Mouse (Mus musculus): ENCODE data around the gene Mrps35. TPM values are rescaled to one million over a fixed set of nuclear protein-coding genes. Genes with fewer than 3 reads are reported as not detected.

Gene Mrps35
- polyA plus RNA-seq, 1 experiment, result 9.4 TPM

DNA sequence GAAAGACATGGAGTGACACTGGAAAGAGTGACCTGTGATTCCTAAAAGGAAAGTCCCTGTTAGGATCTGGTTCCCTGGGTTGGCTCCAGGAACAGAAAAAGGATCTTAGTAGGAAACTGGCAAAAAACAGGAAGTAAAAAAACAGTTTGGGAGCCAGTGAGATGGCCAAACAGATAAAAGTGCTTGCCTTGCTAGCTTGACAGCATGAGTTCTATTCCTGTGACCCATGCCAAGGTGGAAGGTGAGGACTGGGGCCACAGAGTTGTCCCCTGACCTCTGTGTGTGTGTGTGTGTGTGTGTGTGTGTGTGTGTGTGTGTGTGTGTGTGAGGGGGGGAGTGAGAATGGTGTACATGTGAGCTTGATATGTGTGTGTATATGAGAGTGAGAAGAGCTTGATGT is 19.0 kb upstream of the Mrps35 start:
- no peak for DNase-seq
- H3K4me1 ChIP-seq (replicated peaks; ENCODE audit: control insufficient read depth, insufficient read depth, low read length), result no peaks in the 10 kb centered on the region
- TF ChIP-seq CTCF (IDR thresholded peaks at IDR 0.05; ENCODE audit: borderline replicate concordance, control insufficient read depth, extremely low read depth, insufficient read depth, low read length, poor library complexity), result no peak
- no peak overlapping the region for H3K4me3 ChIP-seq (ENCODE audit: control insufficient read depth, insufficient read depth, low read length)
- H3K27me3 ChIP-seq (ENCODE audit: control insufficient read depth, insufficient read depth, low read length), result no peaks in the 10 kb centered on the region
- no peak overlapping the region for H3K27ac ChIP-seq (ENCODE audit: control insufficient read depth, insufficient read depth, low read length)
- no peaks in the 10 kb centered on the region for H3K36me3 ChIP-seq (ENCODE audit: control insufficient read depth, insufficient read depth, low read length)

GRCm38 (mm10) chr6:147024761-147025160 is 17.8 kb upstream of the Mrps35 start:
- 94% methylated on average over 3 of the region's 3 CpGs for WGBS
- Histone ChIP-seq H3K4me1 (replicated peaks; ENCODE audit: control insufficient read depth, insufficient read depth, low read length) (no peaks in the 10 kb centered on the region), H3K36me3 (ENCODE audit: control insufficient read depth, insufficient read depth, low read length) (no peaks in the 10 kb centered on the region), H3K27me3 (ENCODE audit: control insufficient read depth, insufficient read depth, low read length) (no peaks in the 10 kb centered on the region), H3K4me3 (ENCODE audit: control insufficient read depth, insufficient read depth, low read length) (no peak overlapping the region), H3K27ac (ENCODE audit: control insufficient read depth, insufficient read depth, low read length) (no peak overlapping the region)
- no peak for TF ChIP-seq CTCF (IDR thresholded peaks at IDR 0.05; ENCODE audit: borderline replicate concordance, control insufficient read depth, extremely low read depth, insufficient read depth, low read length, poor library complexity)
- no peak for TF ChIP-seq POLR2A (IDR thresholded peaks at IDR 0.05; ENCODE audit: control insufficient read depth, extremely low read depth, insufficient read depth, low read length, poor library complexity)
- DNase-seq, result no peak

- peaks cover 6% of the 10 kb centered on the region for H3K4me1 ChIP-seq (replicated peaks; ENCODE audit: control insufficient read depth, insufficient read depth, low read length)
- H3K36me3 ChIP-seq (ENCODE audit: control insufficient read depth, insufficient read depth, low read length), result no peaks in the 10 kb centered on the region
- no peak overlapping the region for H3K27ac ChIP-seq (ENCODE audit: control insufficient read depth, insufficient read depth, low read length)
- TF ChIP-seq POLR2A (IDR thresholded peaks at IDR 0.05; ENCODE audit: control insufficient read depth, extremely low read depth, insufficient read depth, low read length, poor library complexity) (no peak), CTCF (IDR thresholded peaks at IDR 0.05; ENCODE audit: borderline replicate concordance, control insufficient read depth, extremely low read depth, insufficient read depth, low read length, poor library complexity) (no peak)
- WGBS, result 95% methylated on average over 2 of the region's 2 CpGs
- H3K27me3 ChIP-seq (ENCODE audit: control insufficient read depth, insufficient read depth, low read length), result no peaks in the 10 kb centered on the region
- no peak overlapping the region for H3K4me3 ChIP-seq (ENCODE audit: control insufficient read depth, insufficient read depth, low read length)
- no peak for DNase-seq
Measured at GRCm38 (mm10) chr6:147028396-147028795, 14.2 kb upstream of the Mrps35 start.

DNA sequence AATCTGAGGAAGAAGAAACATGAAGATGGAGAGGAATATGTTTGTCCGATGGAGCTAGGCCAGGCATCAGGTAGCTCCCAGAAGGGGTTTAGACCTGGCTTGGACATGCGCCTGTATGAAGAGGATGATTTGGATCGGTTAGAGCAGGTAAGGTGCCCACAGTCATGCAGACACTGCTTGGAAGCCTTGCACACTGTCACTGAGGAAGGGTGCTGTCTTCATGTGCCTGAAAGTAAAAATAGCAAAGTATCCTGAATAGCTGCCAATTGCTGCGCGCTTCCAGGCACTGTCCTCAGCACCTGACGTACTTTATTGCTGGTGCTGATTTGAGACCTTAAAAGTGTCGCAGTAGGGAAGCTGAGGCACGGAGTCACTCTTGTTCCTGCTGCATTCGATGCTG is 13.0 kb upstream of the Mrps35 start:
- no peak overlapping the region for H3K27ac ChIP-seq (ENCODE audit: control insufficient read depth, insufficient read depth, low read length)
- TF ChIP-seq CTCF (IDR thresholded peaks at IDR 0.05; ENCODE audit: borderline replicate concordance, control insufficient read depth, extremely low read depth, insufficient read depth, low read length, poor library complexity) (no peak), POLR2A (IDR thresholded peaks at IDR 0.05; ENCODE audit: control insufficient read depth, extremely low read depth, insufficient read depth, low read length, poor library complexity) (no peak)
- 97% methylated on average over 9 of the region's 9 CpGs for WGBS
- H3K36me3 ChIP-seq (ENCODE audit: control insufficient read depth, insufficient read depth, low read length), result no peaks in the 10 kb centered on the region
- no peaks in the 10 kb centered on the region for H3K27me3 ChIP-seq (ENCODE audit: control insufficient read depth, insufficient read depth, low read length)
- DNase-seq, result no peak
- no peak overlapping the region for H3K4me3 ChIP-seq (ENCODE audit: control insufficient read depth, insufficient read depth, low read length)
- H3K4me1 ChIP-seq (replicated peaks; ENCODE audit: control insufficient read depth, insufficient read depth, low read length), result peaks cover 6% of the 10 kb centered on the region

- no peak overlapping the region for H3K27ac ChIP-seq (ENCODE audit: control insufficient read depth, insufficient read depth, low read length)
- WGBS, result 94% methylated on average over 15 of the region's 15 CpGs
Measured at GRCm38 (mm10) chr6:147030096-147030885, 12.3 kb upstream of the Mrps35 start.

GRCm38 (mm10) chr6:147032303-147032925 is 10.2 kb upstream of the Mrps35 start, which contains the start of gene Rep15:
Gene Rep15, plus strand, starts transcription at chr6:147032584.
- 48% methylated on average over 13 of the region's 13 CpGs for WGBS
- Histone ChIP-seq H3K4me3 (ENCODE audit: control insufficient read depth, insufficient read depth, low read length) (no peak within 1 kb of the TSS), H3K36me3 (ENCODE audit: control insufficient read depth, insufficient read depth, low read length) (no peaks in the 10 kb centered on the region), H3K4me1 (replicated peaks; ENCODE audit: control insufficient read depth, insufficient read depth, low read length) (peaks cover 6% of the 10 kb centered on the region), H3K27me3 (ENCODE audit: control insufficient read depth, insufficient read depth, low read length) (no peaks in the 10 kb centered on the region), H3K27ac (ENCODE audit: control insufficient read depth, insufficient read depth, low read length) (no peak within 1 kb of the TSS)
- DNase-seq, result no peak
- no peak for TF ChIP-seq CTCF (IDR thresholded peaks at IDR 0.05; ENCODE audit: borderline replicate concordance, control insufficient read depth, extremely low read depth, insufficient read depth, low read length, poor library complexity)
- TF ChIP-seq POLR2A (IDR thresholded peaks at IDR 0.05; ENCODE audit: control insufficient read depth, extremely low read depth, insufficient read depth, low read length, poor library complexity), result no peak

More at GRCm38 (mm10) chr6:147030096-147030885, 12.3 kb upstream of the Mrps35 start:
- no peak for DNase-seq
- Histone ChIP-seq H3K4me3 (ENCODE audit: control insufficient read depth, insufficient read depth, low read length) (no peak overlapping the region), H3K27me3 (ENCODE audit: control insufficient read depth, insufficient read depth, low read length) (no peaks in the 10 kb centered on the region), H3K36me3 (ENCODE audit: control insufficient read depth, insufficient read depth, low read length) (no peaks in the 10 kb centered on the region), H3K4me1 (replicated peaks; ENCODE audit: control insufficient read depth, insufficient read depth, low read length) (peaks cover 6% of the 10 kb centered on the region)
- no peak for TF ChIP-seq CTCF (IDR thresholded peaks at IDR 0.05; ENCODE audit: borderline replicate concordance, control insufficient read depth, extremely low read depth, insufficient read depth, low read length, poor library complexity)
- TF ChIP-seq POLR2A (IDR thresholded peaks at IDR 0.05; ENCODE audit: control insufficient read depth, extremely low read depth, insufficient read depth, low read length, poor library complexity), result no peak
